16 mouse cellular contexts compared by ENCODE assay signal in genomic region chr15:42372704-42373286, GRCm38 (mm10).
DNase-seq lines count a peak whose midpoint lies in the region.
"Had no signal": no experiment of that assay in that cellular context is flagged by ENCODE, and none has a peak within 500 bp of the region (broad histone marks: within the 10 kb centered on the region; RNA-seq: fewer than 3 reads in every experiment).

No protein-coding gene starts in this region.

- peak; percentile 3 for DNase-seq in kidney, adult 11 months
- DNase-seq in kidney, adult 18-20 months = no peak
- peak; percentile 69 for DNase-seq in embryo, embryonic 11 days
- peak; percentile 29 for DNase-seq in kidney, adult 9 months
- DNase-seq in mesoderm, embryonic 11.5 days (ENCODE audit: low read depth, low spot score) = peak; percentile 74
- no peak for DNase-seq in layer of hippocampus, adult 9-10 months (ENCODE audit: low spot score)
- DNase-seq in testis, postnatal 10 days (ENCODE audit: low spot score) = no peak
- DNase-seq in ovary, postnatal 10 days (ENCODE audit: low spot score) = no peak
- DNase-seq: adrenal gland, postnatal 10 days; cerebellum, adult 11-12 months; cerebellum, postnatal 25 days; gastrocnemius, postnatal 10 days; heart, adult 18-20 months; lung, adult 18-20 months; right cerebral cortex, postnatal 25 days; thymus, postnatal 4 days had no signal

Comparison
In these comparisons a context has a peak if more than half of its experiments do, and no peak if none do; other contexts are left out.
1. DNase-seq: peak in kidney, adult 11 months (single experiment), embryo, embryonic 11 days (single experiment), kidney, adult 9 months (single experiment) and mesoderm, embryonic 11.5 days (single experiment); none in kidney, adult 18-20 months (single experiment), layer of hippocampus, adult 9-10 months (single experiment), testis, postnatal 10 days (single experiment) and ovary, postnatal 10 days (single experiment).